ENCODE assay signal across 16 mouse cellular contexts in the genomic region with DNA sequence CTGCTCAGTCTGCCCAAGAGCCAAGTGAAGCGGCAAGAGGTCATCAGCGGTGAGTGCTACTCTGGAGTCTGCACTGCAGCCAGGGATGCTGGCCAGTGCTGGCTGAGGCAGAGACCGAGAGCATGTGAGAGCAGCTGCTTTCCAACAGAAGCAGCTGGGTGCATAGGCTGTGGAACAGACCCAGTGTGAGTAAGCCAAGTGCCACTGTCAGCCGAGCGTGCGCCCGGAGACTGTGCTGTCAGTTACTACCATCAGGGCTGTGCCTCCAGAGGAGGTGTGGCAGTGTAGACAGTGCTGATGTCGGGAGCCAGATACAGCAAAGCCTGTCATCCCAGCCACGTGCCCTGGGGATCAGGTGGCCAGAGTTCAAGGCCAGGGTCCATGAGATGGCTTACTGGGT. TPM values are rescaled to one million over a fixed set of nuclear protein-coding genes. Genes with fewer than 3 reads are reported as not detected.
DNase-seq lines count a peak whose midpoint lies in the region; ATAC-seq and TF ChIP-seq lines count a peak whose summit lies in the region.
"Had no signal": no experiment of that assay in that cellular context is flagged by ENCODE, and none has a peak within 500 bp of the region (broad histone marks: within the 10 kb centered on the region; RNA-seq: fewer than 3 reads in every experiment).

No protein-coding gene starts in this region.

- no peaks in the 10 kb centered on the region for H3K27me3 ChIP-seq in hindbrain, postnatal 0 days (ENCODE audit: insufficient read depth, low read length)
- H3K27me3 ChIP-seq in hindbrain, embryonic 10.5 days (ENCODE audit: insufficient read depth, poor library complexity, severe bottlenecking), result no peaks in the 10 kb centered on the region
- H3K27me3 ChIP-seq: hindbrain, embryonic 15.5 days; limb, embryonic 12.5 days; midbrain, embryonic 12.5 days; neural tube, embryonic 13.5 days had no signal

- H3K27ac ChIP-seq in hindbrain, postnatal 0 days, result no peak overlapping the region
- no peak overlapping the region for H3K27ac ChIP-seq in hindbrain, embryonic 10.5 days
- H3K27ac ChIP-seq: hindbrain, embryonic 15.5 days; limb, embryonic 12.5 days; midbrain, embryonic 12.5 days; neural tube, embryonic 13.5 days had no signal

- DNase-seq in cerebellum, adult 11-12 months, result no peak
- peak; percentile 66 for DNase-seq in hindbrain, postnatal 0 days (ENCODE audit: low spot score)
- no peak for DNase-seq in hindbrain, embryonic 10.5 days (ENCODE audit: low spot score)
- DNase-seq in thymus, postnatal 4 days, result peak; percentile 12
- no peak for DNase-seq in thymus, postnatal 25 days
- DNase-seq in skeletal muscle tissue, adult 2 months (ENCODE audit: low read depth, low spot score), result peak; percentile 87
- no peak for DNase-seq in adrenal gland, adult 2 months
- DNase-seq: embryo, embryonic 11 days; kidney, postnatal 4 days; lung, postnatal 10 days had no signal

- H3K9ac ChIP-seq in hindbrain, postnatal 0 days (replicated peaks; ENCODE audit: low read length), result no peak overlapping the region
- H3K9ac ChIP-seq: hindbrain, embryonic 15.5 days; limb, embryonic 12.5 days; midbrain, embryonic 12.5 days; neural tube, embryonic 13.5 days had no signal

- no peak overlapping the region for H3K4me2 ChIP-seq in hindbrain, postnatal 0 days (ENCODE audit: low read depth, low read length)
- H3K4me2 ChIP-seq: hindbrain, embryonic 15.5 days; limb, embryonic 12.5 days; midbrain, embryonic 12.5 days; neural tube, embryonic 13.5 days had no signal

- peak; percentile 45; the same call in 1 of the 2 replicates for ATAC-seq in cerebellum, adult (ENCODE audit: insufficient number of reproducible peaks, low FRiP score, low TSS enrichment)
- peak; percentile 72 for ATAC-seq in hindbrain, postnatal 0 days

- H3K4me1 ChIP-seq in hindbrain, postnatal 0 days (ENCODE audit: insufficient read depth, low read length), result no peaks in the 10 kb centered on the region
- no peaks in the 10 kb centered on the region for H3K4me1 ChIP-seq in hindbrain, embryonic 10.5 days (replicated peaks)
- H3K4me1 ChIP-seq: hindbrain, embryonic 15.5 days; limb, embryonic 12.5 days; midbrain, embryonic 12.5 days; neural tube, embryonic 13.5 days had no signal

- no peaks in the 10 kb centered on the region for H3K9me3 ChIP-seq in hindbrain, postnatal 0 days (ENCODE audit: low read length)
- H3K9me3 ChIP-seq in hindbrain, embryonic 10.5 days, result 0 out of 2 replicates have a peak, but pooled peaks cover 3% of the 10 kb centered on the region
- H3K9me3 ChIP-seq: hindbrain, embryonic 15.5 days; limb, embryonic 12.5 days; midbrain, embryonic 12.5 days; neural tube, embryonic 13.5 days had no signal

- WGBS in hindbrain, postnatal 0 days, result 59% methylated on average over 9 of the region's 9 CpGs
- WGBS in hindbrain, embryonic 10.5 days, result 90% methylated on average over 9 of the region's 9 CpGs

- no peak overlapping the region for H3K4me3 ChIP-seq in hindbrain, postnatal 0 days (ENCODE audit: low read length)
- H3K4me3 ChIP-seq in hindbrain, embryonic 10.5 days, result no peak overlapping the region
- H3K4me3 ChIP-seq: erythroblast, embryonic 14.5 days; hindbrain, embryonic 15.5 days; limb, embryonic 12.5 days; midbrain, embryonic 12.5 days; neural tube, embryonic 13.5 days had no signal

- H3K36me3 ChIP-seq in hindbrain, postnatal 0 days (ENCODE audit: insufficient read depth, low read length), result peaks cover 61% of the 10 kb centered on the region
- H3K36me3 ChIP-seq in hindbrain, embryonic 10.5 days, result peaks cover 82% of the 10 kb centered on the region

- no peak for TF ChIP-seq CTCF in hindbrain, postnatal 0 days (IDR thresholded peaks at IDR 0.05; ENCODE audit: low read depth)

RNA-seq across cellular contexts. Expression of a gene that starts 17.0 kb away (rescaled TPM):
- total RNA-seq in hindbrain, postnatal 0 days (2014; rRNA removed), result 16.9 and 33.6 TPM in 2 replicates
- 33.9 and 39.0 TPM in 2 replicates for polyA plus RNA-seq in hindbrain, postnatal 0 days (2015; fragmentation: Nextera tagmentation; extraction: Ambion mirVana)
- polyA plus RNA-seq in hindbrain, embryonic 10.5 days (2016; fragmentation: Nextera tagmentation; extraction: Ambion mirVana), result 72.4 and 76.0 TPM in 2 replicates
- total RNA-seq in adrenal gland, adult 2 months (2021), result 10 to 100 TPM; 71.4 to 79.3 TPM
- 195 and 229 TPM in 2 replicates for polyA plus RNA-seq in adrenal gland, adult 2 months (2012; rRNA removed)

RNA-seq across cellular contexts. Expression of a gene that starts 22.5 kb away (rescaled TPM):
- 0.10 and 0.11 TPM in 2 replicates for total RNA-seq in hindbrain, postnatal 0 days (2014; rRNA removed)
- polyA plus RNA-seq in hindbrain, postnatal 0 days (2015; fragmentation: Nextera tagmentation; extraction: Ambion mirVana), result 0.63 and 0.93 TPM in 2 replicates
- polyA plus RNA-seq in hindbrain, embryonic 10.5 days (2016; fragmentation: Nextera tagmentation; extraction: Ambion mirVana), result 0.13 and 0.29 TPM in 2 replicates
- total RNA-seq in adrenal gland, adult 2 months (2021), result under 1 TPM; 0.46 to 0.86 TPM
- 2.2 and 3.1 TPM in 2 replicates for polyA plus RNA-seq in adrenal gland, adult 2 months (2012; rRNA removed)

RNA-seq across cellular contexts. Expression of a gene that starts 24.6 kb away (rescaled TPM):
- 0.90 and 6.6 TPM in 2 replicates for total RNA-seq in hindbrain, postnatal 0 days (2014; rRNA removed)
- polyA plus RNA-seq in hindbrain, postnatal 0 days (2015; fragmentation: Nextera tagmentation; extraction: Ambion mirVana), result 2.4 TPM in 2 replicates
- 0.42 and 2.7 TPM in 2 replicates for polyA plus RNA-seq in hindbrain, embryonic 10.5 days (2016; fragmentation: Nextera tagmentation; extraction: Ambion mirVana)
- total RNA-seq in adrenal gland, adult 2 months (2021), result not detected
- polyA plus RNA-seq in adrenal gland, adult 2 months (2012; rRNA removed), result not detected in 2 replicates
- polyA plus RNA-seq: erythroblast, embryonic 14.5 days; limb, embryonic 12.5 days had no signal

RNA-seq across cellular contexts. Expression of a gene that starts 35.6 kb away (rescaled TPM):
- 483 and 611 TPM in 2 replicates for total RNA-seq in hindbrain, postnatal 0 days (2014; rRNA removed)
- 1,228 and 1,333 TPM in 2 replicates for polyA plus RNA-seq in hindbrain, postnatal 0 days (2015; fragmentation: Nextera tagmentation; extraction: Ambion mirVana)
- 1,985 and 2,165 TPM in 2 replicates for polyA plus RNA-seq in hindbrain, embryonic 10.5 days (2016; fragmentation: Nextera tagmentation; extraction: Ambion mirVana)
- total RNA-seq in adrenal gland, adult 2 months (2021), result 1,000 to 10,000 TPM in 1 of 2 experiments, 100 to 1,000 TPM in 1; 601 to 1,035 TPM
- polyA plus RNA-seq in adrenal gland, adult 2 months (2012; rRNA removed), result 230 TPM in 2 replicates

RNA-seq across cellular contexts. Expression of a gene that starts 49.9 kb away (rescaled TPM):
- total RNA-seq in hindbrain, postnatal 0 days (2014; rRNA removed), result 1.7 TPM in 1 of 2 replicates, not detected in the other
- polyA plus RNA-seq in hindbrain, postnatal 0 days (2015; fragmentation: Nextera tagmentation; extraction: Ambion mirVana), result 0.10 and 0.18 TPM in 2 replicates
- polyA plus RNA-seq in hindbrain, embryonic 10.5 days (2016; fragmentation: Nextera tagmentation; extraction: Ambion mirVana), result not detected in 2 replicates
- not detected for total RNA-seq in adrenal gland, adult 2 months (2021)
- polyA plus RNA-seq in adrenal gland, adult 2 months (2012; rRNA removed), result not detected in 2 replicates
- polyA plus RNA-seq: erythroblast, embryonic 14.5 days; limb, embryonic 12.5 days; midbrain, embryonic 12.5 days; neural tube, embryonic 13.5 days had no signal

Comparison
In these comparisons a context has a peak if more than half of its experiments do, and no peak if none do; other contexts are left out.
1. DNase-seq: peak in hindbrain, postnatal 0 days (single experiment), thymus, postnatal 4 days (single experiment) and skeletal muscle tissue, adult 2 months (single experiment); none in cerebellum, adult 11-12 months (single experiment), hindbrain, embryonic 10.5 days (single experiment), thymus, postnatal 25 days (single experiment) and adrenal gland, adult 2 months (single experiment).